Mouse (Mus musculus) intestine, embryonic 14.5 days (tissue): ENCODE data around the gene Tmem178b. TPM values are rescaled to one million over a fixed set of nuclear protein-coding genes. Genes with fewer than 3 reads are reported as not detected.

Experiments used
- ATAC-seq: fragments of 200-750 bp; cut with Nextera tagmentation; replicated peaks from 2 replicates; pipeline ENCODE4 v1.8.0; 2017; ENCODE audit warnings: low read depth, moderate number of reproducible peaks, moderate TSS enrichment, moderate library complexity; ENCODE audit not compliant: low FRiP score, low TSS enrichment
- DNase-seq: peaks from one replicate; pipeline ENCODE4 v3.0.0-alpha.2; 2018; ENCODE audit warnings: low spot score
- H3K27ac ChIP-seq: fragments of 300-500 bp; sonication (generic); 2 replicates; pipeline ENCODE4 v1.5.1; 2014; ENCODE audit warnings: low read depth, mild to moderate bottlenecking, control low read depth
- H3K27me3 ChIP-seq: fragments of 300-500 bp; sonication (generic); replicated peaks from 2 replicates; pipeline ENCODE4 v1.6.1; 2014; ENCODE audit warnings: low read length, control low read depth; ENCODE audit not compliant: control insufficient read depth, insufficient read depth
- H3K36me3 ChIP-seq: fragments of 300-500 bp; sonication (generic); 2 replicates; pipeline ENCODE4 v1.6.1; 2014; ENCODE audit warnings: low read length, control low read depth; ENCODE audit not compliant: control insufficient read depth, insufficient read depth
- H3K4me1 ChIP-seq: fragments of 300-500 bp; sonication (generic); replicated peaks from 2 replicates; pipeline ENCODE4 v1.6.1; 2014; ENCODE audit warnings: low read length, control low read depth, mixed read lengths; ENCODE audit not compliant: control insufficient read depth, insufficient read depth
- H3K4me2 ChIP-seq: fragments of 300-500 bp; sonication (generic); 2 replicates; pipeline ENCODE4 v1.6.1; 2014; ENCODE audit warnings: low read length
- H3K4me3 ChIP-seq: fragments of 300-500 bp; sonication (generic); 2 replicates; pipeline ENCODE4 v1.5.1; 2014; ENCODE audit warnings: low read depth, low read length, control low read depth, mixed read lengths
- H3K9ac ChIP-seq: fragments of 300-500 bp; sonication (generic); 2 replicates; pipeline ENCODE4 v1.6.1; 2014; ENCODE audit warnings: mild to moderate bottlenecking, low read length
- H3K9me3 ChIP-seq: fragments of 300-500 bp; sonication (generic); 2 replicates; pipeline ENCODE4 v1.6.1; 2016; ENCODE audit warnings: low read length, control low read depth; ENCODE audit not compliant: control insufficient read depth
- WGBS: fragments of 180-500 bp; shearing (Covaris S2); extraction: QIAGEN DNeasy Blood & Tissue Kit; methylation state at CpG from one replicate; pipeline ENCODE4 v1.1.7; 2014; 5-methylcytosine and 5-hydroxymethylcytosine counted together
- polyA plus RNA-seq: library from polyadenylated mRNA; unstranded; fragments of >200 nt; fragmentation: Nextera tagmentation; extraction: Ambion mirVana; gene quantifications from 2 replicates; pipeline ENCODE4 v1.2.1, GENCODE M21; 2014

Gene Tmem178b
- polyA plus RNA-seq, 1 experiment from 2014 or later: 1.5 TPM

GRCm38 (mm10) chr6:40110029-40110428 is 237.0 kb downstream of the Tmem178b start:
- H3K36me3 ChIP-seq: no peaks in the 10 kb centered on the region
- no peak overlapping the region for H3K9ac ChIP-seq
- H3K27me3 ChIP-seq: no peaks in the 10 kb centered on the region
- no peak overlapping the region for H3K4me3 ChIP-seq
- no peaks in the 10 kb centered on the region for H3K9me3 ChIP-seq
- H3K27ac ChIP-seq: no peak overlapping the region
- DNase-seq (no peak), ATAC-seq (no peak)
- H3K4me1 ChIP-seq: no peaks in the 10 kb centered on the region
- no peak overlapping the region for H3K4me2 ChIP-seq
- WGBS: 83% methylated on average over 5 of the region's 5 CpGs

DNA sequence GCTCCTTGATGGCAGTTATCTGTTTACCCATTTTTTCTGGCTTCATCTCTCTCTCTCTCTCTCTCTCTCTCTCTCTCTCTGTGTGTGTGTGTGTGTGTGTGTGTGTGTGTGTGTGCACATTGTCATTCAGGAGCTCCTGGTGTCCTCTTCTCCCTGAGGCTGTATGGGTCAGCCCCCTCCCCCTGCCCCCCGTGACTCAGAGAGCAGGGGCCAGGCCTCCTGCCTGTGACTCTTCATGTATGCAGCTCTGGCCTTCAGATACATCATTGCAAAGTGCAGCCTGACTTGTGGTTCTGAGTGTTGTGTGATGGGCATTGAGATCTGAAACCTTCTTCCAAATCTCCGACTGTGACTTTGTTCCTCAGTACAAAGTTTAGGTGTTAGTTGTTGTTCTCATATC is 237.7 kb downstream of the Tmem178b start:
- ATAC-seq: no peak
- 68% methylated on average over 2 of the region's 2 CpGs for WGBS
- H3K9me3 ChIP-seq: no peaks in the 10 kb centered on the region

GRCm38 (mm10) chr6:40112488-40112887 is 239.4 kb downstream of the Tmem178b start:
- H3K4me3 ChIP-seq: no peak overlapping the region
- no peak for DNase-seq
- no peaks in the 10 kb centered on the region for H3K36me3 ChIP-seq
- H3K4me2 ChIP-seq: no peak overlapping the region
- H3K9ac ChIP-seq: no peak overlapping the region
- ATAC-seq: no peak
- no peaks in the 10 kb centered on the region for H3K27me3 ChIP-seq
- 83% methylated on average over 10 of the region's 10 CpGs for WGBS
- H3K27ac ChIP-seq: no peak overlapping the region
- no peaks in the 10 kb centered on the region for H3K4me1 ChIP-seq
- no peaks in the 10 kb centered on the region for H3K9me3 ChIP-seq

More for the DNA sequence above, 237.7 kb downstream of the Tmem178b start:
- Histone ChIP-seq H3K27me3 (no peaks in the 10 kb centered on the region), H3K4me1 (no peaks in the 10 kb centered on the region), H3K9ac (no peak overlapping the region), H3K4me2 (no peak overlapping the region), H3K4me3 (no peak overlapping the region), H3K27ac (no peak overlapping the region), H3K36me3 (no peaks in the 10 kb centered on the region)
- no peak for DNase-seq

- no peak overlapping the region for H3K27ac ChIP-seq
- no peaks in the 10 kb centered on the region for H3K4me1 ChIP-seq
- H3K9me3 ChIP-seq: no peaks in the 10 kb centered on the region
- ATAC-seq: no peak
- 65% methylated on average over 3 of the region's 3 CpGs for WGBS
- H3K27me3 ChIP-seq: no peaks in the 10 kb centered on the region
- no peak overlapping the region for H3K4me2 ChIP-seq
- no peak overlapping the region for H3K4me3 ChIP-seq
- no peak overlapping the region for H3K9ac ChIP-seq
- no peaks in the 10 kb centered on the region for H3K36me3 ChIP-seq
- no peak for DNase-seq
Observed at GRCm38 (mm10) chr6:40116225-40116624, 243.2 kb downstream of the Tmem178b start.

DNA sequence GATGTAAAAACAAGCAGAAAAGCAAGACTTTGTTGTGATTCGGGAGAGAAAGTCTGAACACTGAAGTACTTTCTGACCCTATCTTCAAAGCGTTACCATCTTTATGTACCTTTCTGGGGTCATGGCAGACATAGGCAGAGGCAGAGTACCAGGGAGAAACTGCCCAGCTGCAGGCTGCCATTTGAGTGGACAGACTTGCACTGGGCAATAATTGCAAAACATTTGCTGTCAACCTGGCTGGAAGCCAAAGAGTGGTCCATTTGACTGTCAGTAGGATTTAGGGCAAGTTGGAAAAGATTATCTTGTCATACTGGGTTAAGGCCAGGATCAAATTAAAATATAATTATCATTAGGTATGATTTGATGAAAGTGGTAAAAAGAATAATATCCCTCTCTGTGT is 247.1 kb downstream of the Tmem178b start:
- no peak for ATAC-seq

DNA sequence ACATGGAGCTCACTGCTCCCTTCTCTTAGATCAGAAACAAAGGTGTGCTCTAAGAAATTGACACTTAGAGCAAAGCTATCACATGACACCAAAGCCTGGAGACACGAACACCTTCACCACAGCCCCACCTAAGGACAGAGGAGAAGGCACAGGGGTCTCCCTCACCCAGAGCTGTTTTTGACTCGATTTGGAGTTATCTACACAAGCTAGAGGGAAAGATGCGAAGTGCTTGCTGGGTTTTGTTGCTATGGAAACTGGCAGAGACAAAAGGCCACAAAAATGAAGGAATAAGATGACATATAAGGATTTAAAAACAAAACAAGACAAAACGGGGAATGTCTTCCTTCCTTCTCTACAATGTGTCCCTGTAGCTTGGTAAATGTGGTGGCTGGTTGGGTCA is 248.4 kb downstream of the Tmem178b start:
- WGBS: 70% methylated on average over 4 of the region's 4 CpGs
- DNase-seq (no peak), ATAC-seq (no peak)
- Histone ChIP-seq H3K27me3 (no peaks in the 10 kb centered on the region), H3K9ac (no peak overlapping the region), H3K9me3 (no peaks in the 10 kb centered on the region), H3K36me3 (no peaks in the 10 kb centered on the region), H3K4me2 (no peak overlapping the region), H3K4me1 (no peaks in the 10 kb centered on the region), H3K27ac (no peak overlapping the region), H3K4me3 (no peak overlapping the region)

More for the DNA sequence above, 247.1 kb downstream of the Tmem178b start:
- no peaks in the 10 kb centered on the region for H3K9me3 ChIP-seq
- H3K27ac ChIP-seq: no peak overlapping the region
- no peak for DNase-seq
- H3K4me1 ChIP-seq: no peaks in the 10 kb centered on the region
- 88% methylated on average over 2 of the region's 2 CpGs for WGBS
- H3K4me2 ChIP-seq: no peak overlapping the region
- no peak overlapping the region for H3K4me3 ChIP-seq
- no peaks in the 10 kb centered on the region for H3K27me3 ChIP-seq
- H3K9ac ChIP-seq: no peak overlapping the region
- H3K36me3 ChIP-seq: no peaks in the 10 kb centered on the region

- no peaks in the 10 kb centered on the region for H3K9me3 ChIP-seq
- no peak overlapping the region for H3K4me2 ChIP-seq
- H3K4me3 ChIP-seq: no peak overlapping the region
- H3K36me3 ChIP-seq: no peaks in the 10 kb centered on the region
- H3K27ac ChIP-seq: no peak overlapping the region
- WGBS: 79% methylated on average over 12 of the region's 12 CpGs
- no peaks in the 10 kb centered on the region for H3K27me3 ChIP-seq
- H3K4me1 ChIP-seq: no peaks in the 10 kb centered on the region
- H3K9ac ChIP-seq: no peak overlapping the region
- DNase-seq (no peak), ATAC-seq (no peak)
Observed at GRCm38 (mm10) chr6:40123070-40123690, 250.1 kb downstream of the Tmem178b start.

GRCm38 (mm10) chr6:40123960-40124359 is 250.9 kb downstream of the Tmem178b start:
- H3K36me3 ChIP-seq: no peaks in the 10 kb centered on the region
- H3K4me3 ChIP-seq: no peak overlapping the region
- DNase-seq (no peak), ATAC-seq (no peak)
- H3K27me3 ChIP-seq: no peaks in the 10 kb centered on the region
- no peaks in the 10 kb centered on the region for H3K9me3 ChIP-seq
- H3K9ac ChIP-seq: no peak overlapping the region
- no peak overlapping the region for H3K4me2 ChIP-seq
- H3K4me1 ChIP-seq: no peaks in the 10 kb centered on the region
- no peak overlapping the region for H3K27ac ChIP-seq

DNA sequence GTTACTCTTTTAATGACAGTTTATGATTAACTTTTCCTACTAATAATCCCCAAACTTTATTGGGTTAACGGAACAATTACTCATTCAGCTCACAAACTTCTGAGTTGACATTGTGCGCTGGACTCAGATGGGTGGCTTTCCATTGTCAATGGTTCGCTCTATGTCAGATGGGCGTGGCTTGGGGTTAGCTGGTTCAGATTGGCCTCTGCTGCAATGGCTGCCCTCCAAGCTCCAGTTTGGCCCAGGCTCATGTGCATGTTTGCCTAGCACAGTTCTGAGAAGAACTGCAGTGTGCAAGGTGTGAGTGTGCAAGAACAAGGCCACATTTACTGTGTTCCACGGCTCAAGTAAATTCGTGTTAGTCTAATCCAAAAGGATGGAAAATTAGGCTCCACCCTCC is 255.6 kb downstream of the Tmem178b start:
- Histone ChIP-seq H3K9me3 (no peaks in the 10 kb centered on the region), H3K36me3 (no peaks in the 10 kb centered on the region), H3K27ac (no peak overlapping the region), H3K4me1 (no peaks in the 10 kb centered on the region; the same call in 1 of the 2 replicates), H3K4me3 (no peak overlapping the region), H3K4me2 (no peak overlapping the region), H3K27me3 (no peaks in the 10 kb centered on the region), H3K9ac (no peak overlapping the region)
- 89% methylated on average over 6 of the region's 6 CpGs for WGBS
- no peak for ATAC-seq
- DNase-seq: no peak
